Mouse (Mus musculus) inflammation-experienced regulatory T-cells (primary cell): ENCODE data around the gene Defb13. TPM values are rescaled to one million over a fixed set of nuclear protein-coding genes. Genes with fewer than 3 reads are reported as not detected.

ENCODE experiments used
- polyA plus RNA-seq, 2 experiments: library from polyadenylated mRNA; unstranded; fragments of 100-300 nt; shearing (Covaris generic); gene quantifications; one replicate each; pipeline ENCODE4 v1.2.1; 2017

The Defb13 gene
- not detected for polyA plus RNA-seq

DNA sequence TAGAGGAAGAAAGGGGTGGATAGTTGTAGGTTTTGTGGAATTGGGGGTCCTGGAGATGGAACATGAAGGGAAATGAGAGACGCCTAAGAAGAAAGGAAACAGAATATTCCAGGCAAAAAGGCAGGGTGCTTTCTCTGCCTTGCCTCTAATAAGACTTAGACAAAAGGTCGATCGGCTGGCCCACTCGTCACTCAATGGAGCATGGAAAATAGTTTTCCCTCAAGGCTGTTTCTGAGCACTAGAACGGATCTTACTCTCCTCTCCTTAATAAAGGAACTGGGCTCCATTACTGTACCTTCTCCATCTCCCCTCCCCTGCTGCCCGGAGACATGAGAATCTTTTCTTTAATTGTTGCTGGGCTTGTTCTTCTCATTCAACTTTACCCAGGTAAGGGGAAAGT, at the start of gene Defb13:
Gene Defb13, plus strand, starts transcription at position 301 of the 400 bp plus-strand sequence.

GRCm38 (mm10) chr8:21906290-21906689, 40.3 kb upstream of the Defb13 start, which contains the start of gene Defb11:
Gene Defb11 (minus strand): TSS chr8:21906412.

DNA sequence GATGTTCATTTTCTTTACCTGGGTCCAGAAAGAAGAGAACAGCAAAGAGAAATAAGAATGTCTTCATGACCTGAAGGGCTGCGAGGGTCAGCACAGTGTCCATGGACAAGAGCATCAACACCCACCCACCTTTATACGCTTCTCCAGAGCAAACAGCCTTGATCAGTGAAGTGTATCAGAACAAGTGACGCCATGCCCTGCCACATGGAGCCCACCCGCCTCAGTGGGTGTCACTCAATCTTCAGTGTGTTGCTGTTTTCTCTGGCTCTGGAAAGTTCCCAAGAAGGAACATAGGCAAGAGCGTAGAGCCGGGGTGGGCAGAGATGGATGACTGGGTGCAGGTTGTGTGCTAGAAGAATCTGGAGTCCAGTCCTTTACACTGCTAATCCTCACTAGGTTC, 14.0 kb upstream of the Defb13 start, which contains the start of gene Defb15:
Gene Defb15, minus strand, starts transcription at position 101 of the 400 bp plus-strand sequence.

DNA sequence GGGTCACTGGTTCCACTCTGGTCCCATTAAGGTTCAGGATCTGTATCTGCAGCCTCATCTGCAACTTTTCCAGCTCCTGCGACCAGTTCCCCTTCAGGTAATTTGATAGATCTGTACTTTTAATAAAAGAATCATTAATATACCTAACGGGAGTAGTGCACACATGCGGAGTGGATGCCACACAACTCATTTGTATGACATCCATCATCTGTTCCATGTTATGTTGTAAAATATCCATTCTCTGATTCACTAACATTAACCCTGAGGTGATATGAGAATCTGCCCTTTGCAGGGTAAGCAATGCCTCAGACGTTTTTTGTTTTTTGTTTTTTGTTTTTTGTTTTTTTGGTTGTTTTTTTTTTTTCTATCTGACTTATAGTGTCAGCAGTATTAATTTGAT, 8.5 kb upstream of the Defb13 start, which contains the start of gene Defb35:
Gene Defb35, plus strand, starts transcription at position 301 of the 400 bp plus-strand sequence.

GRCm38 (mm10) chr8:21958414-21958813, 11.9 kb downstream of the Defb13 start, which contains the start of gene Fam90a1a:
Gene Fam90a1a (plus strand): TSS chr8:21958714.

DNA sequence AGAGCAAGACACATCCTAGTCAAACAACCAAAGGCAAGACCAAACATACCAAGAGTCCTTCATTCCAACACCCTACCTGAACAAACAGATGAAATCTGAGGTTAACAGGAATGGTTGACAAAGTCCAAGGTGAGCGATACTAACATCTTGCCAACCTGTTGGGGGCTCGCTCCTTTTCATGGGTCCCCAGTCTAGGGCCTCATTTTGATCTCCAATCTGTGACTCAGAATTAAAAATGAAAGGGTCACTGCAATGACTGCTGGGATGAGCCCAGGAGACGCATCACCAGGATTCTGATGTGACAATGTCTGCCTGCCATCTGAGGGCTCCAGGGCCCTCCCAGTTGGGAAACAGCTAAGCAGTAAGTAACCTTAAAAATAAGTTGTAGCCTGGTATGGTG, 22.9 kb downstream of the Defb13 start, which contains the start of gene Ccdc70:
Gene Ccdc70, plus strand, starts transcription at position 301 of the 400 bp plus-strand sequence.

Other genes with a start within 250 kb of the Defb13 start
- gene AY761184, start 243.1 kb upstream of the Defb13 start, polyA plus RNA-seq, result not detected
- gene Defa24, start 212.3 kb upstream of the Defb13 start, polyA plus RNA-seq, result not detected
- gene Defb50, start 123.2 kb upstream of the Defb13 start, polyA plus RNA-seq, result not detected
- under 1 TPM in 1 of 2 experiments, not detected in 1; 0.59 TPM for gene Defb2, start 106.8 kb upstream of the Defb13 start, polyA plus RNA-seq
- not detected for gene Defb10, start 87.9 kb upstream of the Defb13 start, polyA plus RNA-seq
- gene Defb9, start 61.3 kb upstream of the Defb13 start, polyA plus RNA-seq, result not detected
- gene Defb11, start 40.4 kb upstream of the Defb13 start, polyA plus RNA-seq, result not detected
- gene Defb15, start 14.1 kb upstream of the Defb13 start, polyA plus RNA-seq, result not detected
- 1 to 10 TPM in 1 of 2 experiments, not detected in 1; 3.7 TPM for gene Defb35, start 8.4 kb upstream of the Defb13 start, polyA plus RNA-seq
- gene Fam90a1a, start 12.0 kb downstream of the Defb13 start, polyA plus RNA-seq, result 1 to 10 TPM in 1 of 2 experiments, under 1 TPM in 1; 0.17 to 1.7 TPM
- under 1 TPM in 1 of 2 experiments, not detected in 1; 0.55 TPM for gene Ccdc70, start 23.0 kb downstream of the Defb13 start, polyA plus RNA-seq
- gene Atp7b, start 113.5 kb downstream of the Defb13 start, polyA plus RNA-seq, result under 1 TPM; 0.06 to 0.22 TPM
- gene Alg11, start 114.0 kb downstream of the Defb13 start, polyA plus RNA-seq, result 10 to 100 TPM; 10.3 to 11.7 TPM
- gene Nek5, start 178.3 kb downstream of the Defb13 start, polyA plus RNA-seq, result under 1 TPM; 0.06 to 0.31 TPM
- gene Nek3, start 219.7 kb downstream of the Defb13 start, polyA plus RNA-seq, result 1 to 10 TPM; 3.8 to 7.1 TPM
- 1 to 10 TPM; 1.8 to 7.9 TPM for gene Ckap2, start 239.1 kb downstream of the Defb13 start, polyA plus RNA-seq
- 10 to 100 TPM; 37.0 to 49.8 TPM for gene Vps36, start 246.0 kb downstream of the Defb13 start, polyA plus RNA-seq